Mouse (Mus musculus): Measurements from ENCODE around the gene Pmepa1.

DNA sequence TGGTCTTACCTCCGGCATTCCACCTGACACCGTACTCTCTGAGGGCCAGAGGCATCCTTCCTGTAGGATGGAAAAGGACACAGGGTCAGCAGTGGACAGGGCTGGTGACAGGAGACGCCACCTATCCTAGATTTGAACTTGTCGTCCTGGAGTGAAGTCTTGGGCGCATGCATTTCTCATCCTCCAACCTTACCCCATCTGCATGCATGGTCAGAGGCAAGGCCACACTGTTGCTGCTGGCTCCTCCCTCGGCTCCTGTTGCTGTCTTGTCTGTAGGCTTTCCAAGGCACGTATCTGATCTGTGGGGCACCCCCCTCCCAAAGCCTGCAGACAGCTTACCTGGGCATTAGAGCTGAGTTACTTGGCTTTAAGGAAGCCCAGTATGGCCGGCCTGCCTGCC is 47.8 kb downstream of the Pmepa1 start:
- TF ChIP-seq GATA1 (IDR thresholded peaks at IDR 0.05; ENCODE audit: low read length) (no peak), TAL1 (IDR thresholded peaks at IDR 0.05; ENCODE audit: low read length) (no peak)

Measured in erythroblast, embryonic 14.5 days (primary cell).